In the genomic region with DNA sequence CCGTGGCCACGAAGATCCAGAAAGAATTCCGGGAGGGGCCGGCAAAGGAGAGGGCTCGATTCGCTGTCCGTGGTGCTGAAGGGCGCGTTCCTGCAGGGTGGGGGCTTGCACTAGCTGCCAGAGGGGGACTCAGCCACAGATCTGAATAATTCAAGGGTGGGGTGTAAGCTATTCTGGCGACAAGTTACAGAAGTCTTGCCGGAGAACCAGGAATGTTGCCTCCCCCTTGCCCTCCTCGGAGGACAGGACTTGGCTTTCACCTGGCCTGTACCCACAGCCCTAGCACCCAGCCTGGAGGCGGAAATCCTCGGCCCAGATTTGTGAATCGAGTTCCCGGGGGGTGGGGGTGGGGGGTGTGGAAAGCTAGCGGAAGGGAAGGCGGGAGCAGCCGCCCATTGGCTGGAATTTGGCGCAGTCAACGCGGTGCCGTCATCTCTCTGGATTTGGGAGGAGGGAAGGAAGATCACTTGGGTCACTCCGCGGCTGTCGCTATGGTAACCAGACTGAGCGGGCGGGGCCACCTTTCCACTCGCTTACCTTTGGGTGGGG, we compare ENCODE assay signal across 8 mouse cellular contexts. TPM values are rescaled to one million over a fixed set of nuclear protein-coding genes. Genes with fewer than 3 reads are reported as not detected.
A peak's percentile ranks its signal among the peaks of the same experiment; 100 is the strongest.
DNase-seq lines count a peak whose midpoint lies in the region; ATAC-seq and TF ChIP-seq lines count a peak whose summit lies in the region.

No protein-coding gene starts in this region.

- ATAC-seq in forebrain, embryonic 12.5 days (ENCODE audit: low FRiP score) = peak; percentile 60
- no peak for ATAC-seq in liver, postnatal 0 days
- ATAC-seq in megakaryocyte, adult 5-6 weeks (ENCODE audit: poor library complexity, severe bottlenecking) = no peak

- H3K4me1 ChIP-seq in ES-Bruce4 (ENCODE audit: control insufficient read depth, insufficient read depth, low read length) = peaks cover 5% of the 10 kb centered on the region
- H3K4me1 ChIP-seq in forebrain, embryonic 12.5 days = peaks cover 54% of the 10 kb centered on the region
- H3K4me1 ChIP-seq in liver, postnatal 0 days (ENCODE audit: insufficient read depth) = peaks cover 3% of the 10 kb centered on the region; the same call in 1 of the 2 replicates

- no peak overlapping the region for H3K27ac ChIP-seq in ES-Bruce4 (ENCODE audit: insufficient read depth, low read length)
- H3K27ac ChIP-seq in forebrain, embryonic 12.5 days = no peak overlapping the region
- no peak overlapping the region for H3K27ac ChIP-seq in liver, postnatal 0 days (ENCODE audit: low read depth)

- H3K4me3 ChIP-seq in ES-Bruce4 (ENCODE audit: low read depth, low read length) = peak overlapping the region; percentile 82
- peak overlapping the region; percentile 65 for H3K4me3 ChIP-seq in forebrain, embryonic 12.5 days (replicated peaks)
- no peak overlapping the region for H3K4me3 ChIP-seq in liver, postnatal 0 days (ENCODE audit: low read depth, low read length)

- peak overlapping the region; percentile 94 for H3K4me2 ChIP-seq in forebrain, embryonic 12.5 days
- no peak overlapping the region for H3K4me2 ChIP-seq in liver, postnatal 0 days (ENCODE audit: low read depth, low read length)

- no peaks in the 10 kb centered on the region for H3K9me3 ChIP-seq in ES-Bruce4 (replicated peaks; ENCODE audit: control insufficient read depth, insufficient read depth, low read length, poor library complexity, severe bottlenecking)
- H3K9me3 ChIP-seq in forebrain, embryonic 12.5 days = no peaks in the 10 kb centered on the region
- no peaks in the 10 kb centered on the region for H3K9me3 ChIP-seq in liver, postnatal 0 days (ENCODE audit: low read length)

- intact Hi-C loops in heart, postnatal 10 days (cut with DNase I) = no loop called here

- H3K9ac ChIP-seq in ES-Bruce4 (ENCODE audit: low read depth, poor library complexity, severe bottlenecking) = no peak overlapping the region
- H3K9ac ChIP-seq in forebrain, embryonic 12.5 days = peak overlapping the region; percentile 45; the same call in 1 of the 2 replicates
- no peak overlapping the region for H3K9ac ChIP-seq in liver, postnatal 0 days (replicated peaks)

- TF ChIP-seq POLR2A in ES-Bruce4 (IDR thresholded peaks at IDR 0.05; ENCODE audit: insufficient read depth, low read length) = no peak

- WGBS in forebrain, embryonic 12.5 days = under 1% methylated on average over 29 of the region's 29 CpGs
- WGBS in liver, postnatal 0 days (ENCODE audit: insufficient replicate concordance) = 2% methylated on average over 29 of the region's 29 CpGs

- no peak for TF ChIP-seq EP300 in ES-Bruce4 (IDR thresholded peaks at IDR 0.05; ENCODE audit: insufficient read depth, low read depth, low read length)
- TF ChIP-seq EP300 in liver, postnatal 0 days (IDR thresholded peaks at IDR 0.05; ENCODE audit: low read depth) = no peak

- peak; percentile 26 for DNase-seq in c-Kit-positive CD71-negative TER-119-negative erythroid progenitor cells, embryonic 14.5 days (ENCODE audit: low read depth)
- peak; percentile 65 to 77 for DNase-seq in heart, postnatal 10 days
- peak; percentile 80 to 83 for DNase-seq in kidney, postnatal 4 days
- DNase-seq in liver, postnatal 0 days = peak; percentile 49
- DNase-seq in ovary, adult 18-20 months (ENCODE audit: low spot score) = peak; percentile 39

- H3K27me3 ChIP-seq in ES-Bruce4 (ENCODE audit: control insufficient read depth, insufficient read depth, low read length, poor library complexity, severe bottlenecking) = peaks cover 15% of the 10 kb centered on the region
- peaks cover 74% of the 10 kb centered on the region for H3K27me3 ChIP-seq in forebrain, embryonic 12.5 days
- peaks cover 74% of the 10 kb centered on the region for H3K27me3 ChIP-seq in liver, postnatal 0 days (ENCODE audit: insufficient read depth, low read length)

- no peaks in the 10 kb centered on the region for H3K36me3 ChIP-seq in ES-Bruce4 (ENCODE audit: control insufficient read depth, insufficient read depth, low read length, poor library complexity, severe bottlenecking)
- H3K36me3 ChIP-seq in forebrain, embryonic 12.5 days (replicated peaks) = no peaks in the 10 kb centered on the region
- H3K36me3 ChIP-seq in liver, postnatal 0 days (replicated peaks; ENCODE audit: insufficient read depth, low read length) = no peaks in the 10 kb centered on the region

- TF ChIP-seq CTCF in ES-Bruce4 (IDR thresholded peaks at IDR 0.05; ENCODE audit: low read depth, low read length) = no peak
- TF ChIP-seq CTCF in liver, postnatal 0 days (IDR thresholded peaks at IDR 0.05; ENCODE audit: low read depth) = no peak

RNA-seq across cellular contexts. Expression of gene Cdk5r2, which starts 3.5 kb away (rescaled TPM):
- 0.28 and 0.32 TPM in 2 replicates for polyA plus RNA-seq in ES-Bruce4 (2011; ENCODE audit: insufficient read depth, insufficient read length, low read depth, missing spikeins)
- 2.0 TPM in 2 replicates for polyA plus RNA-seq in forebrain, embryonic 12.5 days (2016; fragmentation: Nextera tagmentation; extraction: Ambion mirVana)
- under 1 TPM in 1 of 2 experiments, not detected in 1; 0.12 TPM for total RNA-seq in heart, postnatal 10 days (2021)
- polyA plus RNA-seq in liver, postnatal 0 days (2015; fragmentation: Nextera tagmentation; extraction: Ambion mirVana) = not detected in 2 replicates
- total RNA-seq in megakaryocyte, adult 5-6 weeks (2015) = not detected in 2 replicates
- total RNA-seq in megakaryocyte, adult 5-6 weeks (2017) = not detected in 2 replicates

RNA-seq across cellular contexts. Expression of gene Fev, which starts 27.0 kb away (rescaled TPM):
- not detected in 2 replicates for polyA plus RNA-seq in ES-Bruce4 (2011; ENCODE audit: insufficient read depth, insufficient read length, low read depth, missing spikeins)
- not detected in 2 replicates for polyA plus RNA-seq in forebrain, embryonic 12.5 days (2016; fragmentation: Nextera tagmentation; extraction: Ambion mirVana)
- total RNA-seq in heart, postnatal 10 days (2021) = under 1 TPM in 1 of 2 experiments, not detected in 1; 0.67 TPM
- 0.19 and 0.20 TPM in 2 replicates for polyA plus RNA-seq in liver, postnatal 0 days (2015; fragmentation: Nextera tagmentation; extraction: Ambion mirVana)
- total RNA-seq in megakaryocyte, adult 5-6 weeks (2015) = not detected in 2 replicates
- not detected in 2 replicates for total RNA-seq in megakaryocyte, adult 5-6 weeks (2017)

RNA-seq across cellular contexts. Expression of gene Cryba2, which starts 34.7 kb away (rescaled TPM):
- not detected in 2 replicates for polyA plus RNA-seq in ES-Bruce4 (2011; ENCODE audit: insufficient read depth, insufficient read length, low read depth, missing spikeins)
- not detected in 2 replicates for polyA plus RNA-seq in forebrain, embryonic 12.5 days (2016; fragmentation: Nextera tagmentation; extraction: Ambion mirVana)
- total RNA-seq in heart, postnatal 10 days (2021) = not detected
- polyA plus RNA-seq in liver, postnatal 0 days (2015; fragmentation: Nextera tagmentation; extraction: Ambion mirVana) = not detected in 2 replicates
- not detected in 2 replicates for total RNA-seq in megakaryocyte, adult 5-6 weeks (2015)
- total RNA-seq in megakaryocyte, adult 5-6 weeks (2017) = not detected in 2 replicates

Comparison
In these comparisons a context has a peak if more than half of its experiments do, and no peak if none do; other contexts are left out.
1. DNase-seq: peak in every context shown above with its lines; median percentile 82 in kidney, postnatal 4 days; 71 in heart, postnatal 10 days; 49 in liver, postnatal 0 days; 39 in ovary, adult 18-20 months; 26 in c-Kit-positive CD71-negative TER-119-negative erythroid progenitor cells, embryonic 14.5 days.